Mouse (Mus musculus) adrenal gland, postnatal 4 days (tissue): ENCODE data around the gene Usp4. TPM values are rescaled to one million over a fixed set of nuclear protein-coding genes. Genes with fewer than 3 reads are reported as not detected.

Source experiments
- DNase-seq, 2 experiments: peaks; one replicate each; pipeline ENCODE4 v3.0.0; 2021 to 2022; ENCODE audit warnings: low spot score in 2 of 2, mixed read lengths in 2 of 2
- total RNA-seq, 2 experiments: library from RNA; stranded (reverse); gene quantifications; 2 replicates each; pipeline ENCODE4 v1.2.3; 2021

The Usp4 gene
- total RNA-seq, 2 experiments from 2014 or later = 119 to 123 TPM

GRCm38 (mm10) chr9:108341139-108341475, 6.5 kb upstream of the Usp4 start:
- no peak for DNase-seq

DNA sequence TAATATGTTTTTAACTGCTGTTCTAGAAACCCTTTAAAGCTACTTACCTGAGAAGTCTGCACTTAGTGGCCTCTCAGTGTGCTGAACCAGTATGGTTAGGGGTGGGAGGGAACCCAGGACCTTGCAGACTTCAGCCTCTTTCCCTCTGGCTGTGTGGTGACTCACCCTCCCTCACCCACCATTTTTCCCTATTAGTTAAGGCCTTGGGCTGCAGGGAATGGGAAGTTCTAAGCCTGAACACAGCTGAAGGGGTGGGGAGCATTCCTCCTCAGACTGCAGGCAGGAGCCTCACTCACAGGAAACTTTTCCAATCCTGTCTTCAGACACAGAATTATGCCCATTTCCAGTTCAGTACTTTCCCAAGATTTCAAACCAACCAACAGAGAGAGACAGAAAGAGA, 5.9 kb upstream of the Usp4 start:
- DNase-seq = no peak

DNA sequence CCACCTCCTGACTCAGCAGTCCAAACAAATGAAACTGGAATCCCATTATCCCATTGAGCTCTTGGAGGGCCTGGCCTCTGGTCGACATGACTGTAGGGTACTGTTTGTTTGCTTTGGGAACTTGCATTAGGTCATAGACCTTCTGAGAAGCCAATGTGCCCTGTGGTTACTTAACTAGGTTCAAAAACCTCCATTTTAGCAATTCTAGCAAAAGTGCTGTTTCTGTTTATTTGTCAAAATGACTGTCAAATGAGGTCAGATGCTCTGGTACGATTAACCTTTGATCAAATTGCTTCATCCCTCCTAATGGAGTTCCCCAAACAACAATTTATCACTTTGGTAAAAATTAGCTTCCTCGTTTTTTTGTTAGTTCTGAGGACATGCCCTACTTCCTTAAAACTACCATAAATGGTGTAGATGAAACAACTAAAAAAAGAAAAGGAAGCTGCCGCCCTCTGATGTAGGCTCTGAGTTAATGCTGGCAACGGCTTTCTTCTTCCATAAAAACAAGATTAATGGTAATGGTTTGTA, 5.3 kb upstream of the Usp4 start:
- DNase-seq = no peak

DNA sequence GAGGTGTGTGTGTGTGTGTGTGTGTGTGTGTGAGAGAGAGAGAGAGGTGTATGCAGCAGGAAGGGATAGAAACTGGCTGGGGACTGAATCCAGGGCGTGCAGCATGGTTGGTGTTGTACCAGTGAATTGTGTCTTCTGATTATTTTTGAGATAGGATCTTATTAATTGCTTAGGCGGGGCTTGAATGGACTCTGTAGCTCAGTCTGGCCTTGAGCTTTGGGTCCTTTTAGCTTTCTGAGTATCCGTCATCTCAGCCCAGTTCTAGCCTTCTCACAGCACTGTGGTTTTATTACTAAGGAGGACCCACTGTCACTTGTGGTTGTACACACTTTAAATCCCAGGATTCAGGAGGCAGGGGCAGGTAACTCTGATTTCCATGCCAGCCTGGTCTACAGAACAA, 4.3 kb upstream of the Usp4 start:
- no peak for DNase-seq

GRCm38 (mm10) chr9:108343835-108344234, 3.8 kb upstream of the Usp4 start:
- no peak for DNase-seq

GRCm38 (mm10) chr9:108344471-108344870, 3.2 kb upstream of the Usp4 start:
- no peak for DNase-seq

GRCm38 (mm10) chr9:108347024-108347423, 629 bp upstream of the Usp4 start:
- no peak for DNase-seq

GRCm38 (mm10) chr9:108348290-108348680, 632 bp downstream of the Usp4 start:
- DNase-seq = no peak

DNA sequence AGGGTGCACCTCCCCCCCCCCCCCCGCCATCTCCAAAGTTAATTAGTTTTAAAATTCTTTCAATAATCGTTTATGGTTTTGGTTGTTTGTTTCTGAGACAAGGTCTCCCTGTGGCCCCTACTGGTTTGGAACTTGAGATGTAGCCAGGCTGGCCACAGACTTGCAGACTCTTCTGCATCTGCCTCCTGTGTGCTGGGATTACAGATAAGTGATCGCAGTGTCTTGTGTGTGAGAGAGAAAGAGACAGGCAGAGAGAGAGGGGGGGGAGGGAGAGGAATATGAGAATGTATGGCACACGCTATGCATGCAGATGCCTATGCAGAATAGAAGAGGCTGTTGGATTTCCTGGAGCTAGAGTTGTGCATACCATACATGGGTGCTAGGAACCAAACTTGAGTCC, 2.1 kb downstream of the Usp4 start:
- DNase-seq = no peak

DNA sequence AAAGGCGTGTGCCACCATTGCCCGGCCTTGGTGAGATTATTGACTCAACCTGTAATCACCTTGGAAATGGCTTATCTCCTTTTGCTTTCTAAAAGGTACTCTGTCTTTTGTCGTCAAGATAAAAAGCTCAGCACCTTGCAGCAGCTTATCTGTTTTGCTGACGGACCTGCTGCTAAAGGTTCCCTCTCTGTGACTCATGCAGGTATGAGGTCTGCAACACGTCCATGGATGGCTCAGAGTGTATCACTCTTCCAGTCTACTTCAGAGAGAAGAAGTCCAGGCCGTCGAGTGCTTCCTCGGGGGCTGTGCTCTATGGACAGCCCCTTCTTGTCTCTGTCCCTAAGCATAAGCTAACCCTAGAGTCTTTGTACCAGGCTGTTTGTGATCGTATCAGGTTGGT, 30.6 kb downstream of the Usp4 start:
- no peak for DNase-seq

DNA sequence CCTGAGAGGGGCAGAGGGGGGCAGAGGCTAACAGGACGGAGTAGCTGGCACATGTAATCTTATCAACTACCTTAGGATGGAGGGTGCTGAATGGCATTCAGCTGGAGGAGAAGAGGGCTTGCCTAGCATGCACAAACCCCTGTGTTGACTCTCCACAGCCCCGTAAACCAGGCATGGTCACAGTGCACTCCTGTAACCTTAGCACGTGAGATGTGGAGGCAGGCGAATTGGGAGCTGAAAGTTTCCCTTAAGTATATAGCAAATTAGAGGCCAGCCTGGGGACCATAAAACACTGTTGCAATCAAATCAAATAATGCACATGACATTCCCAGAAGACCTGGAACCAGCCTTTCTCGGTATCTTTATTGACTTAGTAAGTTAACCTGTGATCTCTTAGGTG, 31.1 kb downstream of the Usp4 start:
- DNase-seq = no peak

DNA sequence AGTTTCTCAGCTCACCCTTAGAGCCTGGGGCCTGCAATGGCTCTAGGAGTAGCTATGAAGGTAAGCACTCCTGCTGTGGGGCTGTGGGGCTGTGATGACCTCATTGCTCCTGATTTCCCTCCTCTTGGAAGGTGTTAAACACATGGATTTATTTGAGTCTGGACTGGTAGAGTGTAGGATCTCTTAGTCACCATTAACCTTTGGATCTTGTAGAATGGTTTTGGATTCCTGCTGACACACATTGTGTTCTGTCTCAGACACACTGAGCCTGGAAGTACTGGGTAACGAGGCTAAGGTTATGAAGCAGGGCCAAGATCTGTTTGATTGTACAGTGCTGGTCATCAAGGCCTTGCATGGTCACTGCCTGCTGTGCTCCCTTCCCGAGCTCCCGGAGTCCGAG, 31.6 kb downstream of the Usp4 start:
- DNase-seq = no peak

DNA sequence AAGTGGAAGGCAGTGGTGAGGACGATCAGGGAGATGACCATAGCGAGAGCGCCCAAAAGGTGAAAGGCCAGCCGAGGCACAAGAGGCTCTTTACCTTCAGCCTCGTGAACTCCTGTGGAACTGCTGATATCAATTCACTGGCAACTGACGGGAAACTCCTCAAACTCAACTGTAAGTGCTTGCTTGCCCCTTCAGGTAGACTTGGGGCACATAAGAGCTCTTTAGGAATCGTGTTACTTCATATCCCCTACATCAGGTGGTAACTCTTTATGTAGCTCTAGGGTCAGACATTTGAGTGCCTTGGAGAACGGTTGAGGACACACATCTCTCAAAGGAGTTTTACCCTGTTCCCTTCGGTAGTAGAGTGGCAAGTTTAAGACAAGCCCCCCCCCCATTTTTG, 33.7 kb downstream of the Usp4 start:
- no peak for DNase-seq

GRCm38 (mm10) chr9:108385006-108385405, 37.4 kb downstream of the Usp4 start:
- no peak for DNase-seq

DNA sequence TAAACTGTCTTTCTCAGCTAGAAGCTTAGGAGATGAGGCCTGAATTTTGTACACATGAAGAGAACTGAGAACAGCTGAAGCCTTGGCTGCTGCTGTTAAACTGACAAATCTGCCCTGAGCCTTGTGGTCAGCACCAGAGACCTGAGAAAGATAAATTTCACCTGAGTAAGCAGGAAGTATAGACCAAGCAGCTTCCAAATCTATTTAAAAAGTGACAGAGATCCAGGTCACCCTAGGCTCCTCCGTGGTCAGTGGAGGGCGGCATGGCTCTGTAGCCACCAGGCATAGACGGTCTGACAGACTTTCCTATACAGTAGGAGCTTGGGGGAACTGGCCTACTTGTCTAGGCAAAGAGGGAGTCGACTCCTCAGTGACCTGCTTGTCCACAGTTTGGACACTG, 39.2 kb downstream of the Usp4 start:
- no peak for DNase-seq

GRCm38 (mm10) chr9:108388601-108389000, 40.9 kb downstream of the Usp4 start:
- no peak for DNase-seq

- DNase-seq = no peak
These were observed 41.6 kb downstream of the Usp4 start for GRCm38 (mm10) chr9:108389220-108389619.

DNA sequence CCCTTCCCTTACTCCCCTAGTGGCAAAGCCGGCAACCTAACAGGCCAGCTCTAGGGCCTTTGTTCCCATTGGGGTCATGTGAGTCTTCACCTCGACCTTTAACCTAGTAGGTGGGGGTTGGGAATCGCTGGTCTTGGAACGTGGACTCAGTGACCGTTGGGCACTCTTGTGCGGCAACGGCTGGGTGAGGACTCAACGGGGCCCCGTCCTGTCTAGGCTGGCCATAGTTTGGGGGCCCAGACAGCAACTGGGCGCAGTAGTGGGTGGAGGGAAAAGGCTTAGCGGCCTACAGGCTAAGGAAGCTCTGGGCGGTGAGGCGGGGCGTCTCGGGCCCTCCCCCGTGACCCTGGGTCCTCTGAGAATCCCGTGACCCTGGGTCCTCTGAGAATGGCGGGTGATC, 45.0 kb downstream of the Usp4 start, which contains the start of gene 1700102P08Rik:
TSS of gene 1700102P08Rik (plus strand) at position 130 of the 400 bp plus-strand sequence.
- no peak for DNase-seq

DNA sequence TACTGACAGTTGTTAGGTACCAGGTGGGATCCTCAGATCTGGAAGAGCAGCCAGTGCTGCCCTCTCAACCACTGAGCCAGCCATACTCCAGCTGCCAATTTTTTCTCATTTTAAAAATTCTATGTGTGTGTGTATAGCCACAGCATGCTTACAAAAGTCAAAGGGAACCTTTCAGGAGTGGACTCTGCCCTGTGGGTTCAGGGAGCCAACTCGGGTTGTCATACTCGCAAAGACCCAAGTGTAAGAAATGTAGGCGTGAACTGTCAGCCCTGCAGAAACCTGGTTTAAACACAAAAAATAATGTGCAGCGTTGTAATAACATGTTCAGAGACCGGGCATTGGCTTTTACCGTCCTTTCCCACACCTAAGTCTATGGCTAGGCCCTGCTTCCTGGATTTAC, 46.5 kb downstream of the Usp4 start:
- DNase-seq = no peak

DNA sequence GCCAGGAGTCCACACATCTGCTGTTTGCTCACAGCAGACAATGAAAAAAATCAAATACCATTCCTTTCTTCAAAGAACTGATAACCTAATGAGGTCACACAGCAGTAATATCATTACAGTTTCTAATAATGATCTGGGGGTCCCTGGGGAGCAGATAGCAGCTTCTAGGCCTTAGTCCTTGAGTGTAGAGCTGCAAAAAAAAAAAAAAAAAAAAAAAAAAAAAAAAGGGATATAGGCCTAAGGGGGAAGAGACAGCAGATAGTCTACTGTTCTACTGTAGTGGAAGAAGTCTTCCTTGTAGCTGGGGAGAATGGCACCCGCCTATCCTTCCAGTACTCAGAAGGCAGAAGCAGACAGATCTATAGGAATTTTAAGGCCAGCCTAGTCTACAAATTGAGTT, 47.8 kb downstream of the Usp4 start:
- no peak for DNase-seq

GRCm38 (mm10) chr9:108398324-108398723, 50.7 kb downstream of the Usp4 start:
- DNase-seq = no peak

- no peak for DNase-seq
These were observed 53.7 kb downstream of the Usp4 start for GRCm38 (mm10) chr9:108401186-108401960.

- DNase-seq = no peak
These were observed 55.4 kb downstream of the Usp4 start for GRCm38 (mm10) chr9:108403081-108403480.
